ENCODE assay signal across 19 mouse cellular contexts in the genomic region with DNA sequence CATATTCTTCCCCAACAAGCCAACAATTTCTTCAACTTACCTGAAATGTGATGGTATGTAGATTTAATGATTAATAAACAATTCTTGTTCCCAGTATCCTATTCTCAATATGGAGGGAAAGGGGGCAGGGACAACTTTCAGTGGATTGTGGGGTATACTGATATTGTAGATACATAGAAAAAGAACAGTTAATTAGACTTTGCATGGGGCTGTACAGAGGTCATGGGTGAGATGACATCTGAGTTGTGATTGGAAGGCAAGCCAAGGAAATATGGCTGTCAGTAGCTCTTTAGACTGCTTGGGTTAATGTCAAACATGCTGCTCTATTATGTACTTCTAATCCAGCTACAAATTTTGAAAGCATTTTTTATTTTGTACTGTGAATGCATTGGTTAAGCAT.
DNase-seq lines count a peak whose midpoint lies in the region; ATAC-seq lines count a peak whose summit lies in the region.
"Had no signal": no experiment of that assay in that cellular context is flagged by ENCODE, and none has a peak within 500 bp of the region (broad histone marks: within the 10 kb centered on the region; RNA-seq: fewer than 3 reads in every experiment).

No protein-coding gene starts in this region.

- no peaks in the 10 kb centered on the region for H3K9me3 ChIP-seq in limb, embryonic 11.5 days (ENCODE audit: control insufficient read depth, low read length)
- no peaks in the 10 kb centered on the region for H3K9me3 ChIP-seq in limb, embryonic 10.5 days (replicated peaks)
- H3K9me3 ChIP-seq in midbrain, embryonic 11.5 days (ENCODE audit: control insufficient read depth, low read length) = no peaks in the 10 kb centered on the region
- no peaks in the 10 kb centered on the region for H3K9me3 ChIP-seq in midbrain, embryonic 10.5 days (replicated peaks)

- H3K4me2 ChIP-seq in limb, embryonic 11.5 days (ENCODE audit: low read depth, severe bottlenecking) = no peak overlapping the region
- H3K4me2 ChIP-seq in midbrain, embryonic 11.5 days = no peak overlapping the region

- H3K27me3 ChIP-seq in limb, embryonic 11.5 days (ENCODE audit: control insufficient read depth, insufficient read depth, low read length) = no peaks in the 10 kb centered on the region
- H3K27me3 ChIP-seq in limb, embryonic 10.5 days (ENCODE audit: low read depth, poor library complexity, severe bottlenecking) = 0 out of 2 replicates have a peak, but pooled peaks cover 5% of the 10 kb centered on the region
- no peaks in the 10 kb centered on the region for H3K27me3 ChIP-seq in midbrain, embryonic 11.5 days (ENCODE audit: control insufficient read depth, insufficient read depth, low read length)
- no peaks in the 10 kb centered on the region for H3K27me3 ChIP-seq in midbrain, embryonic 10.5 days (ENCODE audit: low read depth, poor library complexity, severe bottlenecking)
- H3K27me3 ChIP-seq: CH12.LX, Patski had no signal

- H3K27ac ChIP-seq in limb, embryonic 11.5 days (replicated peaks; ENCODE audit: low read depth, low read length) = no peak overlapping the region
- H3K27ac ChIP-seq in limb, embryonic 10.5 days = no peak overlapping the region
- H3K27ac ChIP-seq in midbrain, embryonic 11.5 days (ENCODE audit: low read depth, low read length) = no peak overlapping the region
- no peak overlapping the region for H3K27ac ChIP-seq in midbrain, embryonic 10.5 days (replicated peaks)

- H3K36me3 ChIP-seq in limb, embryonic 11.5 days (ENCODE audit: control insufficient read depth, insufficient read depth, low read length) = no peaks in the 10 kb centered on the region
- H3K36me3 ChIP-seq in limb, embryonic 10.5 days = no peaks in the 10 kb centered on the region
- H3K36me3 ChIP-seq in midbrain, embryonic 11.5 days (ENCODE audit: control insufficient read depth, insufficient read depth, low read length) = no peaks in the 10 kb centered on the region
- H3K36me3 ChIP-seq in midbrain, embryonic 10.5 days = no peaks in the 10 kb centered on the region
- H3K36me3 ChIP-seq: G1E had no signal

- no peaks in the 10 kb centered on the region for H3K4me1 ChIP-seq in limb, embryonic 11.5 days (ENCODE audit: control insufficient read depth, insufficient read depth, low read length)
- H3K4me1 ChIP-seq in limb, embryonic 10.5 days = peaks cover 6% of the 10 kb centered on the region
- H3K4me1 ChIP-seq in midbrain, embryonic 11.5 days (ENCODE audit: control insufficient read depth, insufficient read depth, low read length) = no peaks in the 10 kb centered on the region
- H3K4me1 ChIP-seq in midbrain, embryonic 10.5 days = peaks cover 5% of the 10 kb centered on the region; the same call in 1 of the 2 replicates

- ATAC-seq in limb, embryonic 11.5 days (ENCODE audit: insufficient number of reproducible peaks, low FRiP score, low TSS enrichment, low read depth) = peak; percentile 61; the same call in 1 of the 2 replicates
- no peak for ATAC-seq in midbrain, embryonic 11.5 days (ENCODE audit: low FRiP score)
- ATAC-seq: activated CD4-positive, CD25-positive, alpha-beta regulatory T cell, adult 4 months; CD4-positive, CD25-positive, alpha-beta regulatory T cell, adult 4 months; Patski had no signal

- H3K9ac ChIP-seq in limb, embryonic 11.5 days (ENCODE audit: low read length) = no peak overlapping the region
- H3K9ac ChIP-seq in midbrain, embryonic 11.5 days (ENCODE audit: low read length) = no peak overlapping the region

- no peak for DNase-seq in limb, embryonic 11.5 days (ENCODE audit: low spot score)
- no peak for DNase-seq in limb, embryonic 10.5 days (ENCODE audit: low spot score)
- DNase-seq in midbrain, embryonic 11.5 days (ENCODE audit: low spot score, missing footprints) = peak; percentile 66
- no peak for DNase-seq in midbrain, embryonic 10.5 days (ENCODE audit: low spot score)
- DNase-seq: adrenal gland, adult 2 months; adrenal gland, adult 8-10 months; adrenal gland, postnatal 10 days; adrenal gland, postnatal 14 days; adrenal gland, postnatal 25 days; adrenal gland, postnatal 36 days; B cell, adult 2 months; cerebellum, adult 11 months; cerebellum, adult 11-12 months; cerebellum, adult 18-20 months had no signal

- H3K4me3 ChIP-seq in limb, embryonic 11.5 days (ENCODE audit: low read depth, low read length) = no peak overlapping the region
- H3K4me3 ChIP-seq in limb, embryonic 10.5 days = no peak overlapping the region
- H3K4me3 ChIP-seq in midbrain, embryonic 11.5 days (ENCODE audit: low read depth, low read length) = no peak overlapping the region
- no peak overlapping the region for H3K4me3 ChIP-seq in midbrain, embryonic 10.5 days
